In the genomic region with DNA sequence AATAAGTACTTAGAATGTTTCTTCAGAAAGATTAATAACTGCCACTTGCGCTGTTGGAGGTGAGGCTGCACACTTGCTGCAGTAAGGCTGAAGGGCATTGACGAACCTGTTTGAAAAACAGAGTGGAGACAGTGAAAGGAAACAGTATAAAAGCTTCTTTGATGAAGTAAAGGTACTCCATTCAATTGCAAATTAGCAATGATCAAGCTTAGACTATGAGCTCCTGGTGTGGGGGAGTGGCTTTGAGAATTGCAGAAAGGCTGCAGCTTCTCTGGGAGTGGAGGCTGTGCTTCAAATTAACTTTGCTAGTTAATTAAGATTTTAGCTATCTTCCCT, we compare ENCODE assay signal across 26 mouse cellular contexts.
DNase-seq lines count a peak whose midpoint lies in the region; ATAC-seq and TF ChIP-seq lines count a peak whose summit lies in the region.
"Had no signal": no experiment of that assay in that cellular context is flagged by ENCODE, and none has a peak within 500 bp of the region (broad histone marks: within the 10 kb centered on the region; RNA-seq: fewer than 3 reads in every experiment).

No protein-coding gene starts in this region.

- H3K27ac ChIP-seq in hindbrain, embryonic 11.5 days (ENCODE audit: low read depth, low read length) = no peak overlapping the region
- H3K27ac ChIP-seq in hindbrain, postnatal 0 days = no peak overlapping the region
- peak overlapping the region; percentile 83 for H3K27ac ChIP-seq in ES-Bruce4 (ENCODE audit: insufficient read depth, low read length)
- H3K27ac ChIP-seq: embryonic facial prominence, embryonic 15.5 days; hindbrain, embryonic 15.5 days; kidney, postnatal 0 days; limb, embryonic 13.5 days; lung, embryonic 15.5 days had no signal

- no peak for TF ChIP-seq POLR2A in ES-Bruce4 (IDR thresholded peaks at IDR 0.05; ENCODE audit: insufficient read depth, low read length)

- TF ChIP-seq EP300 in ES-Bruce4 (IDR thresholded peaks at IDR 0.05; ENCODE audit: insufficient read depth, low read depth, low read length) = peak; percentile 83

- WGBS in hindbrain, embryonic 11.5 days = 13% methylated on average over 2 of the region's 2 CpGs
- WGBS in hindbrain, postnatal 0 days = 14% methylated on average over 2 of the region's 2 CpGs

- H3K4me3 ChIP-seq in hindbrain, embryonic 11.5 days (ENCODE audit: low read depth, low read length) = no peak overlapping the region
- no peak overlapping the region for H3K4me3 ChIP-seq in hindbrain, postnatal 0 days (ENCODE audit: low read length)
- peak overlapping the region; percentile 49; the same call in 1 of the 2 replicates for H3K4me3 ChIP-seq in E14TG2a.4 (replicated peaks; ENCODE audit: low read length)
- H3K4me3 ChIP-seq in ES-Bruce4 (ENCODE audit: low read depth, low read length) = no peak overlapping the region
- H3K4me3 ChIP-seq: embryonic facial prominence, embryonic 15.5 days; hindbrain, embryonic 15.5 days; limb, embryonic 13.5 days; lung, embryonic 15.5 days had no signal

- no peak overlapping the region for H3K4me2 ChIP-seq in hindbrain, embryonic 11.5 days (replicated peaks; ENCODE audit: low read depth, low read length)
- H3K4me2 ChIP-seq in hindbrain, postnatal 0 days (ENCODE audit: low read depth, low read length) = no peak overlapping the region
- H3K4me2 ChIP-seq: embryonic facial prominence, embryonic 15.5 days; heart, embryonic 11.5 days; hindbrain, embryonic 15.5 days; limb, embryonic 13.5 days; liver, embryonic 11.5 days; lung, embryonic 15.5 days; midbrain, embryonic 11.5 days had no signal

- TF ChIP-seq CTCF in hindbrain, postnatal 0 days (IDR thresholded peaks at IDR 0.05; ENCODE audit: low read depth) = no peak
- TF ChIP-seq CTCF in E14TG2a.4 (conservative IDR thresholded peaks at IDR 0.05; ENCODE audit: low read length) (no peak), ES-Bruce4 (IDR thresholded peaks at IDR 0.05; ENCODE audit: low read depth, low read length) (no peak)

- no peaks in the 10 kb centered on the region for H3K36me3 ChIP-seq in hindbrain, embryonic 11.5 days (ENCODE audit: control insufficient read depth, insufficient read depth, low read length)
- no peaks in the 10 kb centered on the region for H3K36me3 ChIP-seq in hindbrain, postnatal 0 days (ENCODE audit: insufficient read depth, low read length)
- no peaks in the 10 kb centered on the region for H3K36me3 ChIP-seq in E14TG2a.4 (ENCODE audit: insufficient read depth, low read length)
- no peaks in the 10 kb centered on the region for H3K36me3 ChIP-seq in ES-Bruce4 (ENCODE audit: control insufficient read depth, insufficient read depth, low read length, poor library complexity, severe bottlenecking)
- H3K36me3 ChIP-seq: embryonic facial prominence, embryonic 15.5 days; hindbrain, embryonic 15.5 days; limb, embryonic 13.5 days; lung, embryonic 15.5 days had no signal

- peak; percentile 47 for ATAC-seq in hindbrain, embryonic 11.5 days (ENCODE audit: low FRiP score)
- ATAC-seq in hindbrain, postnatal 0 days = no peak

- no peak for DNase-seq in hindbrain, embryonic 11.5 days (ENCODE audit: low spot score)
- DNase-seq in hindbrain, postnatal 0 days (ENCODE audit: low spot score) = no peak
- DNase-seq in ZHBTc4 (ENCODE audit: low read depth, low spot score) = peak; percentile 95
- no peak for DNase-seq in right cerebral cortex, postnatal 36 days (ENCODE audit: low spot score in 2 of 2)
- no peak for DNase-seq in thymus, postnatal 14 days
- DNase-seq in adrenal gland, adult 18-20 months (ENCODE audit: low spot score in 2 of 2) = no peak
- DNase-seq: adrenal gland, postnatal 10 days; B cell, adult 2 months; cerebellum, adult 11-12 months; cerebellum, adult 9-11 months; gastrocnemius, postnatal 25 days; heart, adult 18-20 months; heart, postnatal 36 days; kidney, adult 2 months; kidney, postnatal 4 days; thymus, adult 2 months had no signal

- no peaks in the 10 kb centered on the region for H3K4me1 ChIP-seq in hindbrain, embryonic 11.5 days (replicated peaks; ENCODE audit: control insufficient read depth, insufficient read depth, low read length)
- H3K4me1 ChIP-seq in hindbrain, postnatal 0 days (ENCODE audit: insufficient read depth, low read length) = no peaks in the 10 kb centered on the region
- H3K4me1 ChIP-seq in E14TG2a.4 (replicated peaks; ENCODE audit: low read depth, low read length) (peaks cover 19% of the 10 kb centered on the region), ES-Bruce4 (ENCODE audit: control insufficient read depth, insufficient read depth, low read length) (peaks cover 2% of the 10 kb centered on the region)
- H3K4me1 ChIP-seq: embryonic facial prominence, embryonic 15.5 days; hindbrain, embryonic 15.5 days; limb, embryonic 13.5 days; lung, embryonic 15.5 days had no signal

- H3K27me3 ChIP-seq in hindbrain, embryonic 11.5 days (ENCODE audit: control insufficient read depth, insufficient read depth, low read length) = no peaks in the 10 kb centered on the region
- H3K27me3 ChIP-seq in hindbrain, postnatal 0 days (ENCODE audit: insufficient read depth, low read length) = no peaks in the 10 kb centered on the region
- H3K27me3 ChIP-seq in E14TG2a.4 (ENCODE audit: insufficient read depth, low read length) = no peaks in the 10 kb centered on the region
- H3K27me3 ChIP-seq in ES-Bruce4 (ENCODE audit: control insufficient read depth, insufficient read depth, low read length, poor library complexity, severe bottlenecking) = no peaks in the 10 kb centered on the region
- H3K27me3 ChIP-seq: embryonic facial prominence, embryonic 15.5 days; hindbrain, embryonic 15.5 days; limb, embryonic 13.5 days; lung, embryonic 15.5 days had no signal

- no peak overlapping the region for H3K9ac ChIP-seq in hindbrain, embryonic 11.5 days (ENCODE audit: low read depth, low read length)
- no peak overlapping the region for H3K9ac ChIP-seq in hindbrain, postnatal 0 days (replicated peaks; ENCODE audit: low read length)
- H3K9ac ChIP-seq in ES-Bruce4 (ENCODE audit: low read depth, poor library complexity, severe bottlenecking) = no peak overlapping the region
- H3K9ac ChIP-seq: embryonic facial prominence, embryonic 15.5 days; hindbrain, embryonic 15.5 days; limb, embryonic 13.5 days; lung, embryonic 15.5 days had no signal

- H3K9me3 ChIP-seq in hindbrain, embryonic 11.5 days (ENCODE audit: control insufficient read depth, low read length) = no peaks in the 10 kb centered on the region
- H3K9me3 ChIP-seq in hindbrain, postnatal 0 days (ENCODE audit: low read length) = no peaks in the 10 kb centered on the region
- H3K9me3 ChIP-seq in E14TG2a.4 (ENCODE audit: low read length) (no peaks in the 10 kb centered on the region), ES-Bruce4 (replicated peaks; ENCODE audit: control insufficient read depth, insufficient read depth, low read length, poor library complexity, severe bottlenecking) (no peaks in the 10 kb centered on the region)
- H3K9me3 ChIP-seq: embryonic facial prominence, embryonic 15.5 days; hindbrain, embryonic 15.5 days; limb, embryonic 13.5 days; lung, embryonic 15.5 days had no signal
